Mouse (Mus musculus) lung, postnatal 36 days (tissue): ENCODE data around the gene Lypla2.

Source experiments
- DNase-seq: peaks from one replicate; pipeline ENCODE4 v3.0.0; 2022; ENCODE audit warnings: mixed read lengths

Lypla2 gene

GRCm38 (mm10) chr4:135946659-135947301 lies 25.6 kb downstream of the Lypla2 start:
- no peak for DNase-seq

- peak; percentile 98 for DNase-seq
Measured at GRCm38 (mm10) chr4:135946278-135946658, 26.2 kb downstream of the Lypla2 start, which contains the start of gene Hmgcl. TSS of gene Hmgcl (plus strand) at chr4:135946448.

- peak; percentile 45 for DNase-seq
Measured at GRCm38 (mm10) chr4:135945706-135946105, 26.7 kb downstream of the Lypla2 start.

GRCm38 (mm10) chr4:135943389-135943788 lies 29.0 kb downstream of the Lypla2 start:
- DNase-seq = peak; percentile 39

- DNase-seq = no peak
Measured at GRCm38 (mm10) chr4:135942193-135942592, 30.2 kb downstream of the Lypla2 start.

GRCm38 (mm10) chr4:135941026-135941425 lies 31.4 kb downstream of the Lypla2 start:
- peak; percentile 53 for DNase-seq

GRCm38 (mm10) chr4:135938858-135939257 lies 33.6 kb downstream of the Lypla2 start:
- no peak for DNase-seq

- DNase-seq = peak; percentile 64
Measured at GRCm38 (mm10) chr4:135935502-135935901, 36.9 kb downstream of the Lypla2 start.

GRCm38 (mm10) chr4:135934708-135935500 lies 37.5 kb downstream of the Lypla2 start:
- no peak for DNase-seq

GRCm38 (mm10) chr4:135931832-135932231 lies 40.6 kb downstream of the Lypla2 start:
- peak; percentile 66 for DNase-seq

- DNase-seq = no peak
Measured at GRCm38 (mm10) chr4:135930239-135930638, 42.2 kb downstream of the Lypla2 start.

GRCm38 (mm10) chr4:135929828-135930227 lies 42.6 kb downstream of the Lypla2 start:
- DNase-seq = no peak

GRCm38 (mm10) chr4:135929405-135929804 lies 43.0 kb downstream of the Lypla2 start:
- DNase-seq = no peak

GRCm38 (mm10) chr4:135928376-135928775 lies 44.0 kb downstream of the Lypla2 start:
- no peak for DNase-seq

- no peak for DNase-seq
Measured at GRCm38 (mm10) chr4:135926861-135927260, 45.6 kb downstream of the Lypla2 start.

GRCm38 (mm10) chr4:135926195-135926808 lies 46.1 kb downstream of the Lypla2 start:
- DNase-seq = no peak

GRCm38 (mm10) chr4:135925341-135925740 lies 47.1 kb downstream of the Lypla2 start:
- DNase-seq = no peak

GRCm38 (mm10) chr4:135924418-135924817 lies 48.0 kb downstream of the Lypla2 start:
- DNase-seq = no peak

GRCm38 (mm10) chr4:135922190-135922589 lies 50.2 kb downstream of the Lypla2 start:
- DNase-seq = no peak

- DNase-seq = peak; percentile 55
Measured at GRCm38 (mm10) chr4:135921257-135922120, 50.9 kb downstream of the Lypla2 start.

GRCm38 (mm10) chr4:135920304-135921241 lies 51.9 kb downstream of the Lypla2 start, which contains the start of gene Fuca1:
TSS of gene Fuca1 (plus strand) at chr4:135920735.
- DNase-seq = peak; percentile 98

GRCm38 (mm10) chr4:135919280-135919639 lies 53.2 kb downstream of the Lypla2 start:
- no peak for DNase-seq
